Mouse (Mus musculus) brown adipose tissue, adult 24 weeks (tissue): Measurements from ENCODE around the gene Dnaic1. TPM values are rescaled to one million over a fixed set of nuclear protein-coding genes. Genes with fewer than 3 reads are reported as not detected.

Source experiments
- H3K27ac ChIP-seq: fragments of 200-500 bp; replicated peaks from 2 replicates; pipeline ENCODE4 v1.5.1; 2012; ENCODE audit warnings: low read depth, mild to moderate bottlenecking, low read length
- H3K4me1 ChIP-seq: fragments of 200-500 bp; 2 replicates; pipeline ENCODE4 v1.6.1; 2012; ENCODE audit warnings: low read length, mixed read lengths; ENCODE audit not compliant: control insufficient read depth, insufficient read depth, insufficient read length
- H3K4me3 ChIP-seq: fragments of 200-500 bp; 2 replicates; pipeline ENCODE4 v1.5.1; 2012; ENCODE audit warnings: low read depth, mild to moderate bottlenecking, low read length, moderate library complexity; ENCODE audit not compliant: insufficient read depth
- polyA plus RNA-seq: library from polyadenylated mRNA; stranded (reverse); fragments of >200 nt; gene quantifications from 2 replicates; pipeline ENCODE4 v1.2.4, GENCODE M21; 2012; ENCODE audit not compliant: missing spikeins, insufficient read depth, insufficient read length

The Dnaic1 gene
- polyA plus RNA-seq, 1 experiment: not detected

- Histone ChIP-seq H3K4me1 (no peaks in the 10 kb centered on the region), H3K4me3 (no peak overlapping the region), H3K27ac (no peak overlapping the region)
Observed at GRCm38 (mm10) chr4:41658566-41659384, 89.2 kb downstream of the Dnaic1 start.

GRCm38 (mm10) chr4:41659556-41659955, 90.0 kb downstream of the Dnaic1 start:
- Histone ChIP-seq H3K4me1 (no peaks in the 10 kb centered on the region; the same call in 1 of the 2 replicates), H3K4me3 (no peak overlapping the region), H3K27ac (no peak overlapping the region)

GRCm38 (mm10) chr4:41660851-41661430, 91.4 kb downstream of the Dnaic1 start:
- no peak overlapping the region for H3K4me3 ChIP-seq
- no peak overlapping the region for H3K27ac ChIP-seq
- no peaks in the 10 kb centered on the region; the same call in 1 of the 2 replicates for H3K4me1 ChIP-seq

GRCm38 (mm10) chr4:41662723-41663122, 93.1 kb downstream of the Dnaic1 start:
- Histone ChIP-seq H3K27ac (no peak overlapping the region), H3K4me3 (no peak overlapping the region), H3K4me1 (no peaks in the 10 kb centered on the region; the same call in 1 of the 2 replicates)

- Histone ChIP-seq H3K4me1 (no peaks in the 10 kb centered on the region; the same call in 1 of the 2 replicates), H3K4me3 (no peak overlapping the region), H3K27ac (no peak overlapping the region)
Observed at GRCm38 (mm10) chr4:41663614-41664013, 94.0 kb downstream of the Dnaic1 start.

- Histone ChIP-seq H3K27ac (no peak overlapping the region), H3K4me1 (no peaks in the 10 kb centered on the region; the same call in 1 of the 2 replicates), H3K4me3 (no peak overlapping the region)
Observed at GRCm38 (mm10) chr4:41664533-41664932, 95.0 kb downstream of the Dnaic1 start.

- no peak overlapping the region for H3K4me3 ChIP-seq
- H3K4me1 ChIP-seq: no peaks in the 10 kb centered on the region; the same call in 1 of the 2 replicates
- H3K27ac ChIP-seq: no peak overlapping the region
Observed at GRCm38 (mm10) chr4:41665009-41665675, 95.6 kb downstream of the Dnaic1 start.

GRCm38 (mm10) chr4:41666646-41667045, 97.1 kb downstream of the Dnaic1 start:
- no peak overlapping the region for H3K27ac ChIP-seq
- H3K4me3 ChIP-seq: no peak overlapping the region

GRCm38 (mm10) chr4:41670836-41671235, 101.3 kb downstream of the Dnaic1 start:
- Histone ChIP-seq H3K4me3 (no peak overlapping the region), H3K4me1 (no peaks in the 10 kb centered on the region), H3K27ac (no peak overlapping the region)

More at GRCm38 (mm10) chr4:41666646-41667045, 97.1 kb downstream of the Dnaic1 start:
- H3K4me1 ChIP-seq: no peaks in the 10 kb centered on the region; the same call in 1 of the 2 replicates

GRCm38 (mm10) chr4:41671500-41671899, 101.9 kb downstream of the Dnaic1 start:
- no peak overlapping the region for H3K4me3 ChIP-seq
- H3K4me1 ChIP-seq: no peaks in the 10 kb centered on the region
- no peak overlapping the region for H3K27ac ChIP-seq

- H3K4me1 ChIP-seq: no peaks in the 10 kb centered on the region; the same call in 1 of the 2 replicates
- no peak overlapping the region for H3K4me3 ChIP-seq
- H3K27ac ChIP-seq: no peak overlapping the region
Observed at GRCm38 (mm10) chr4:41671963-41672480, 102.4 kb downstream of the Dnaic1 start.

- Histone ChIP-seq H3K27ac (no peak overlapping the region), H3K4me1 (no peaks in the 10 kb centered on the region; the same call in 1 of the 2 replicates), H3K4me3 (no peak overlapping the region)
Observed at GRCm38 (mm10) chr4:41672522-41672963, 103.0 kb downstream of the Dnaic1 start.

GRCm38 (mm10) chr4:41673186-41673585, 103.6 kb downstream of the Dnaic1 start:
- Histone ChIP-seq H3K27ac (no peak overlapping the region), H3K4me1 (no peaks in the 10 kb centered on the region; the same call in 1 of the 2 replicates), H3K4me3 (no peak overlapping the region)

GRCm38 (mm10) chr4:41676248-41677005, 106.9 kb downstream of the Dnaic1 start:
- no peak overlapping the region for H3K27ac ChIP-seq
- peaks cover 3% of the 10 kb centered on the region; the same call in 1 of the 2 replicates for H3K4me1 ChIP-seq

More at GRCm38 (mm10) chr4:41676248-41677005, 106.9 kb downstream of the Dnaic1 start:
- H3K4me3 ChIP-seq: no peak overlapping the region
